Mouse (Mus musculus): ENCODE measurements around the gene Cwc22. TPM values are rescaled to one million over a fixed set of nuclear protein-coding genes. Genes with fewer than 3 reads are reported as not detected.

The Cwc22 gene
- polyA plus RNA-seq (2015; fragmentation: Nextera tagmentation; extraction: Ambion mirVana) = 14.9 and 15.7 TPM in 2 replicates

GRCm38 (mm10) chr2:77945596-77946485 lies at the start of gene Cwc22:
Gene Cwc22 (minus strand): TSS chr2:77946375.
- Histone ChIP-seq H3K9me3 (ENCODE audit: low read length) (no peaks in the 10 kb centered on the region), H3K4me1 (ENCODE audit: insufficient read depth, low read depth, low read length) (peaks cover 4% of the 10 kb centered on the region; the same call in 1 of the 2 replicates), H3K36me3 (ENCODE audit: insufficient read depth, low read length) (no peaks in the 10 kb centered on the region), H3K4me2 (replicated peaks; ENCODE audit: low read depth, low read length) (peak within 1 kb of the TSS; percentile 71), H3K4me3 (ENCODE audit: low read depth, low read length) (peak within 1 kb of the TSS; percentile 89), H3K27ac (ENCODE audit: low read length) (peak within 1 kb of the TSS; percentile 79), H3K27me3 (replicated peaks; ENCODE audit: insufficient read depth, low read length) (no peaks in the 10 kb centered on the region), H3K9ac (replicated peaks; ENCODE audit: low read depth) (peak within 1 kb of the TSS; percentile 98)
- DNase-seq (ENCODE audit: low spot score) (peak; percentile 96), ATAC-seq (peak; percentile 96)
- TF ChIP-seq EP300 (IDR thresholded peaks at IDR 0.05) = peak; percentile 56
- no peak for TF ChIP-seq CTCF (IDR thresholded peaks at IDR 0.05)
- 2% methylated on average over 42 of the region's 55 CpGs for WGBS

GRCm38 (mm10) chr2:77993727-77994401 lies 47.7 kb upstream of the Cwc22 start:
- Histone ChIP-seq H3K4me1 (ENCODE audit: insufficient read depth, low read depth, low read length) (no peaks in the 10 kb centered on the region), H3K27me3 (replicated peaks; ENCODE audit: insufficient read depth, low read length) (no peaks in the 10 kb centered on the region), H3K9ac (replicated peaks; ENCODE audit: low read depth) (no peak overlapping the region), H3K4me2 (replicated peaks; ENCODE audit: low read depth, low read length) (no peak overlapping the region), H3K27ac (ENCODE audit: low read length) (no peak overlapping the region), H3K36me3 (ENCODE audit: insufficient read depth, low read length) (no peaks in the 10 kb centered on the region), H3K9me3 (ENCODE audit: low read length) (no peaks in the 10 kb centered on the region), H3K4me3 (ENCODE audit: low read depth, low read length) (no peak overlapping the region)
- WGBS = 43% methylated on average over 4 of the region's 4 CpGs
- no peak for TF ChIP-seq CTCF (IDR thresholded peaks at IDR 0.05)
- no peak for TF ChIP-seq EP300 (IDR thresholded peaks at IDR 0.05)
- DNase-seq (ENCODE audit: low spot score) = no peak
- no peak for ATAC-seq

GRCm38 (mm10) chr2:77992951-77993604 lies 46.9 kb upstream of the Cwc22 start:
- TF ChIP-seq CTCF (IDR thresholded peaks at IDR 0.05) (no peak), EP300 (IDR thresholded peaks at IDR 0.05) (no peak)
- Histone ChIP-seq H3K27me3 (replicated peaks; ENCODE audit: insufficient read depth, low read length) (no peaks in the 10 kb centered on the region), H3K9ac (replicated peaks; ENCODE audit: low read depth) (no peak overlapping the region), H3K36me3 (ENCODE audit: insufficient read depth, low read length) (no peaks in the 10 kb centered on the region), H3K4me3 (ENCODE audit: low read depth, low read length) (no peak overlapping the region), H3K27ac (ENCODE audit: low read length) (no peak overlapping the region), H3K9me3 (ENCODE audit: low read length) (no peaks in the 10 kb centered on the region), H3K4me2 (replicated peaks; ENCODE audit: low read depth, low read length) (no peak overlapping the region), H3K4me1 (ENCODE audit: insufficient read depth, low read depth, low read length) (no peaks in the 10 kb centered on the region)
- DNase-seq (ENCODE audit: low spot score) = no peak
- no peak for ATAC-seq
- 46% methylated on average over 3 of the region's 3 CpGs for WGBS

- Histone ChIP-seq H3K4me2 (replicated peaks; ENCODE audit: low read depth, low read length) (no peak overlapping the region), H3K4me1 (ENCODE audit: insufficient read depth, low read depth, low read length) (no peaks in the 10 kb centered on the region), H3K9me3 (ENCODE audit: low read length) (no peaks in the 10 kb centered on the region), H3K27ac (ENCODE audit: low read length) (no peak overlapping the region), H3K27me3 (replicated peaks; ENCODE audit: insufficient read depth, low read length) (no peaks in the 10 kb centered on the region), H3K9ac (replicated peaks; ENCODE audit: low read depth) (no peak overlapping the region), H3K36me3 (ENCODE audit: insufficient read depth, low read length) (no peaks in the 10 kb centered on the region), H3K4me3 (ENCODE audit: low read depth, low read length) (no peak overlapping the region)
- TF ChIP-seq EP300 (IDR thresholded peaks at IDR 0.05) (no peak), CTCF (IDR thresholded peaks at IDR 0.05) (no peak)
- 44% methylated on average over 2 of the region's 2 CpGs for WGBS
- no peak for DNase-seq (ENCODE audit: low spot score)
- no peak for ATAC-seq
Measured at GRCm38 (mm10) chr2:77990820-77991219, 44.6 kb upstream of the Cwc22 start.

- Histone ChIP-seq H3K9ac (replicated peaks; ENCODE audit: low read depth) (no peak overlapping the region), H3K4me2 (replicated peaks; ENCODE audit: low read depth, low read length) (no peak overlapping the region), H3K4me3 (ENCODE audit: low read depth, low read length) (no peak overlapping the region), H3K27ac (ENCODE audit: low read length) (no peak overlapping the region), H3K36me3 (ENCODE audit: insufficient read depth, low read length) (no peaks in the 10 kb centered on the region), H3K4me1 (ENCODE audit: insufficient read depth, low read depth, low read length) (no peaks in the 10 kb centered on the region), H3K27me3 (replicated peaks; ENCODE audit: insufficient read depth, low read length) (no peaks in the 10 kb centered on the region), H3K9me3 (ENCODE audit: low read length) (no peaks in the 10 kb centered on the region)
- no peak for DNase-seq (ENCODE audit: low spot score)
- no peak for ATAC-seq
- no peak for TF ChIP-seq CTCF (IDR thresholded peaks at IDR 0.05)
- no peak for TF ChIP-seq EP300 (IDR thresholded peaks at IDR 0.05)
Measured at GRCm38 (mm10) chr2:77990121-77990520, 43.9 kb upstream of the Cwc22 start.

GRCm38 (mm10) chr2:77989390-77989789 lies 43.2 kb upstream of the Cwc22 start:
- Histone ChIP-seq H3K27me3 (replicated peaks; ENCODE audit: insufficient read depth, low read length) (no peaks in the 10 kb centered on the region), H3K27ac (ENCODE audit: low read length) (no peak overlapping the region), H3K36me3 (ENCODE audit: insufficient read depth, low read length) (no peaks in the 10 kb centered on the region), H3K4me1 (ENCODE audit: insufficient read depth, low read depth, low read length) (no peaks in the 10 kb centered on the region), H3K9ac (replicated peaks; ENCODE audit: low read depth) (no peak overlapping the region), H3K4me2 (replicated peaks; ENCODE audit: low read depth, low read length) (no peak overlapping the region), H3K9me3 (ENCODE audit: low read length) (no peaks in the 10 kb centered on the region), H3K4me3 (ENCODE audit: low read depth, low read length) (no peak overlapping the region)
- WGBS = 48% methylated on average over 1 of the region's 1 CpGs
- TF ChIP-seq CTCF (IDR thresholded peaks at IDR 0.05) (no peak), EP300 (IDR thresholded peaks at IDR 0.05) (no peak)
- ATAC-seq (no peak), DNase-seq (ENCODE audit: low spot score) (no peak)

Measured in lung, postnatal 0 days (tissue).